Mouse (Mus musculus): ENCODE results near the gene Grm5. TPM values are rescaled to one million over a fixed set of nuclear protein-coding genes. Genes with fewer than 3 reads are reported as not detected.

Gene Grm5
- polyA plus RNA-seq, 1 experiment = not detected

- H3K4me3 ChIP-seq (ENCODE audit: low read depth, low read length) = no peak overlapping the region
- H3K27me3 ChIP-seq (ENCODE audit: control insufficient read depth, insufficient read depth, low read length) = no peaks in the 10 kb centered on the region
- no peak for TF ChIP-seq CTCF (IDR thresholded peaks at IDR 0.05; ENCODE audit: extremely low read depth, insufficient read length, insufficient replicate concordance, low read depth, low read length)
- no peak for TF ChIP-seq POLR2A (IDR thresholded peaks at IDR 0.05; ENCODE audit: low read depth, low read length)
- no peak overlapping the region for H3K27ac ChIP-seq (ENCODE audit: insufficient read depth, low read depth, low read length)
- H3K36me3 ChIP-seq (ENCODE audit: control insufficient read depth, insufficient read depth, low read length) = no peaks in the 10 kb centered on the region
- H3K4me1 ChIP-seq (ENCODE audit: control insufficient read depth, insufficient read depth, insufficient read length, low read length) = no peaks in the 10 kb centered on the region
These were observed 259.5 kb downstream of the Grm5 start for GRCm38 (mm10) chr7:87843496-87843895.

GRCm38 (mm10) chr7:87846082-87846481 lies 262.1 kb downstream of the Grm5 start:
- H3K4me1 ChIP-seq (ENCODE audit: control insufficient read depth, insufficient read depth, insufficient read length, low read length) = no peaks in the 10 kb centered on the region
- H3K4me3 ChIP-seq (ENCODE audit: low read depth, low read length) = no peak overlapping the region
- H3K27ac ChIP-seq (ENCODE audit: insufficient read depth, low read depth, low read length) = no peak overlapping the region
- H3K27me3 ChIP-seq (ENCODE audit: control insufficient read depth, insufficient read depth, low read length) = no peaks in the 10 kb centered on the region
- TF ChIP-seq POLR2A (IDR thresholded peaks at IDR 0.05; ENCODE audit: low read depth, low read length) (no peak), CTCF (IDR thresholded peaks at IDR 0.05; ENCODE audit: extremely low read depth, insufficient read length, insufficient replicate concordance, low read depth, low read length) (no peak)
- no peaks in the 10 kb centered on the region for H3K36me3 ChIP-seq (ENCODE audit: control insufficient read depth, insufficient read depth, low read length)

GRCm38 (mm10) chr7:87925956-87926355 lies 342.0 kb downstream of the Grm5 start:
- H3K27me3 ChIP-seq (ENCODE audit: control insufficient read depth, insufficient read depth, low read length) = no peaks in the 10 kb centered on the region
- 65% methylated on average over 5 of the region's 5 CpGs for WGBS
- no peak overlapping the region for H3K4me3 ChIP-seq (ENCODE audit: low read depth, low read length)
- H3K36me3 ChIP-seq (ENCODE audit: control insufficient read depth, insufficient read depth, low read length) = no peaks in the 10 kb centered on the region
- TF ChIP-seq CTCF (IDR thresholded peaks at IDR 0.05; ENCODE audit: extremely low read depth, insufficient read length, insufficient replicate concordance, low read depth, low read length) (no peak), POLR2A (IDR thresholded peaks at IDR 0.05; ENCODE audit: low read depth, low read length) (no peak)
- no peak overlapping the region for H3K27ac ChIP-seq (ENCODE audit: insufficient read depth, low read depth, low read length)
- H3K4me1 ChIP-seq (ENCODE audit: control insufficient read depth, insufficient read depth, insufficient read length, low read length) = no peaks in the 10 kb centered on the region

- Histone ChIP-seq H3K36me3 (ENCODE audit: control insufficient read depth, insufficient read depth, low read length) (no peaks in the 10 kb centered on the region), H3K27ac (ENCODE audit: insufficient read depth, low read depth, low read length) (no peak overlapping the region), H3K4me3 (ENCODE audit: low read depth, low read length) (no peak overlapping the region), H3K4me1 (ENCODE audit: control insufficient read depth, insufficient read depth, insufficient read length, low read length) (no peaks in the 10 kb centered on the region), H3K27me3 (ENCODE audit: control insufficient read depth, insufficient read depth, low read length) (no peaks in the 10 kb centered on the region)
- WGBS = 86% methylated on average over 1 of the region's 1 CpGs
- TF ChIP-seq CTCF (IDR thresholded peaks at IDR 0.05; ENCODE audit: extremely low read depth, insufficient read length, insufficient replicate concordance, low read depth, low read length) (no peak), POLR2A (IDR thresholded peaks at IDR 0.05; ENCODE audit: low read depth, low read length) (no peak)
These were observed 353.4 kb downstream of the Grm5 start for GRCm38 (mm10) chr7:87937415-87937814.

GRCm38 (mm10) chr7:87938265-87938664 lies 354.3 kb downstream of the Grm5 start:
- WGBS = 30% methylated on average over 5 of the region's 5 CpGs
- Histone ChIP-seq H3K27me3 (ENCODE audit: control insufficient read depth, insufficient read depth, low read length) (no peaks in the 10 kb centered on the region), H3K4me1 (ENCODE audit: control insufficient read depth, insufficient read depth, insufficient read length, low read length) (no peaks in the 10 kb centered on the region), H3K36me3 (ENCODE audit: control insufficient read depth, insufficient read depth, low read length) (no peaks in the 10 kb centered on the region), H3K4me3 (ENCODE audit: low read depth, low read length) (no peak overlapping the region), H3K27ac (ENCODE audit: insufficient read depth, low read depth, low read length) (no peak overlapping the region)
- TF ChIP-seq CTCF (IDR thresholded peaks at IDR 0.05; ENCODE audit: extremely low read depth, insufficient read length, insufficient replicate concordance, low read depth, low read length) (no peak), POLR2A (IDR thresholded peaks at IDR 0.05; ENCODE audit: low read depth, low read length) (no peak)

- TF ChIP-seq CTCF (IDR thresholded peaks at IDR 0.05; ENCODE audit: extremely low read depth, insufficient read length, insufficient replicate concordance, low read depth, low read length) (no peak), POLR2A (IDR thresholded peaks at IDR 0.05; ENCODE audit: low read depth, low read length) (no peak)
- WGBS = 98% methylated on average over 1 of the region's 1 CpGs
- Histone ChIP-seq H3K4me1 (ENCODE audit: control insufficient read depth, insufficient read depth, insufficient read length, low read length) (no peaks in the 10 kb centered on the region), H3K27ac (ENCODE audit: insufficient read depth, low read depth, low read length) (no peak overlapping the region), H3K4me3 (ENCODE audit: low read depth, low read length) (no peak overlapping the region), H3K36me3 (ENCODE audit: control insufficient read depth, insufficient read depth, low read length) (no peaks in the 10 kb centered on the region), H3K27me3 (ENCODE audit: control insufficient read depth, insufficient read depth, low read length) (no peaks in the 10 kb centered on the region)
These were observed 366.2 kb downstream of the Grm5 start for GRCm38 (mm10) chr7:87950205-87950604.

- Histone ChIP-seq H3K27ac (ENCODE audit: insufficient read depth, low read depth, low read length) (no peak overlapping the region), H3K4me1 (ENCODE audit: control insufficient read depth, insufficient read depth, insufficient read length, low read length) (no peaks in the 10 kb centered on the region), H3K27me3 (ENCODE audit: control insufficient read depth, insufficient read depth, low read length) (no peaks in the 10 kb centered on the region), H3K4me3 (ENCODE audit: low read depth, low read length) (no peak overlapping the region), H3K36me3 (ENCODE audit: control insufficient read depth, insufficient read depth, low read length) (no peaks in the 10 kb centered on the region)
- WGBS = 14% methylated on average over 1 of the region's 1 CpGs
- TF ChIP-seq CTCF (IDR thresholded peaks at IDR 0.05; ENCODE audit: extremely low read depth, insufficient read length, insufficient replicate concordance, low read depth, low read length) (no peak), POLR2A (IDR thresholded peaks at IDR 0.05; ENCODE audit: low read depth, low read length) (no peak)
These were observed 389.2 kb downstream of the Grm5 start for GRCm38 (mm10) chr7:87973216-87973615.

GRCm38 (mm10) chr7:87975041-87975440 lies 391.1 kb downstream of the Grm5 start:
- WGBS = 73% methylated on average over 8 of the region's 8 CpGs
- Histone ChIP-seq H3K36me3 (ENCODE audit: control insufficient read depth, insufficient read depth, low read length) (no peaks in the 10 kb centered on the region), H3K4me3 (ENCODE audit: low read depth, low read length) (no peak overlapping the region), H3K27ac (ENCODE audit: insufficient read depth, low read depth, low read length) (no peak overlapping the region), H3K27me3 (ENCODE audit: control insufficient read depth, insufficient read depth, low read length) (no peaks in the 10 kb centered on the region), H3K4me1 (ENCODE audit: control insufficient read depth, insufficient read depth, insufficient read length, low read length) (no peaks in the 10 kb centered on the region)
- TF ChIP-seq POLR2A (IDR thresholded peaks at IDR 0.05; ENCODE audit: low read depth, low read length) = no peak
- TF ChIP-seq CTCF (IDR thresholded peaks at IDR 0.05; ENCODE audit: extremely low read depth, insufficient read length, insufficient replicate concordance, low read depth, low read length) = no peak
